In genomic region chr9:7221460-7221859, GRCm38 (mm10) we compare ENCODE assay signal across 12 mouse cellular contexts. TPM values are rescaled to one million over a fixed set of nuclear protein-coding genes. Genes with fewer than 3 reads are reported as not detected.
A peak's percentile ranks its signal among the peaks of the same experiment; 100 is the strongest.
DNase-seq lines count a peak whose midpoint lies in the region; ATAC-seq lines count a peak whose summit lies in the region.
"Had no signal": no experiment of that assay in that cellular context is flagged by ENCODE, and none has a peak within 500 bp of the region (broad histone marks: within the 10 kb centered on the region; RNA-seq: fewer than 3 reads in every experiment).

No protein-coding gene starts in this region.

- DNase-seq in layer of hippocampus, adult 9-10 months (ENCODE audit: low spot score): peak; percentile 2
- no peak for DNase-seq in layer of hippocampus, adult 18-20 months (ENCODE audit: low spot score in 2 of 2)
- peak; percentile 64 for DNase-seq in CD4-positive helper T cell, adult 2 months (ENCODE audit: low read depth, low spot score)
- no peak for DNase-seq in right cerebral cortex, postnatal 25 days
- DNase-seq in frontal cortex, postnatal 36 days (ENCODE audit: low spot score in 2 of 2): no peak

- peak; percentile 94 for ATAC-seq in activated CD4-positive, CD25-positive, alpha-beta regulatory T cell, adult 4 months
- peak; percentile 93 for ATAC-seq in megakaryocyte, adult 5-6 weeks (ENCODE audit: poor library complexity, severe bottlenecking)
- ATAC-seq: forebrain, embryonic 13.5 days; hindbrain, embryonic 16.5 days had no signal

RNA-seq across cellular contexts. Expression of gene Dcun1d5, which starts 37.1 kb away (rescaled TPM):
- 10 to 100 TPM; 73.2 to 75.6 TPM for total RNA-seq in layer of hippocampus, adult 18-20 months (2021)
- polyA plus RNA-seq in activated CD4-positive, CD25-positive, alpha-beta regulatory T cell, adult 4 months (2017; shearing (Covaris generic)): 10 to 100 TPM; 21.1 to 39.6 TPM
- 78.9 and 80.8 TPM in 2 replicates for total RNA-seq in megakaryocyte, adult 5-6 weeks (2015)
- 69.1 and 70.8 TPM in 2 replicates for total RNA-seq in megakaryocyte, adult 5-6 weeks (2017)

RNA-seq across cellular contexts. Expression of gene Dync2h1, which starts 37.2 kb away (rescaled TPM):
- 10 to 100 TPM; 28.0 to 29.4 TPM for total RNA-seq in layer of hippocampus, adult 18-20 months (2021)
- 1 to 10 TPM; 3.6 to 5.4 TPM for polyA plus RNA-seq in activated CD4-positive, CD25-positive, alpha-beta regulatory T cell, adult 4 months (2017; shearing (Covaris generic))
- total RNA-seq in megakaryocyte, adult 5-6 weeks (2015): 1.6 and 3.1 TPM in 2 replicates
- 3.2 and 4.9 TPM in 2 replicates for total RNA-seq in megakaryocyte, adult 5-6 weeks (2017)

RNA-seq across cellular contexts. Expression of gene Mmp13, which starts 50.9 kb away (rescaled TPM):
- not detected for total RNA-seq in layer of hippocampus, adult 18-20 months (2021)
- polyA plus RNA-seq in activated CD4-positive, CD25-positive, alpha-beta regulatory T cell, adult 4 months (2017; shearing (Covaris generic)): not detected
- 0.36 and 0.39 TPM in 2 replicates for total RNA-seq in megakaryocyte, adult 5-6 weeks (2015)
- 0.08 and 0.48 TPM in 2 replicates for total RNA-seq in megakaryocyte, adult 5-6 weeks (2017)
- polyA plus RNA-seq: embryonic facial prominence, embryonic 11.5 days; forebrain, embryonic 13.5 days; limb, embryonic 11.5 days; midbrain, embryonic 10.5 days had no signal

Comparison
In these comparisons a context has a peak if more than half of its experiments do, and no peak if none do; other contexts are left out.
1. DNase-seq: peak in layer of hippocampus, adult 9-10 months (single experiment) and CD4-positive helper T cell, adult 2 months (single experiment); none in layer of hippocampus, adult 18-20 months (0 of 2), right cerebral cortex, postnatal 25 days (single experiment) and frontal cortex, postnatal 36 days (0 of 2).
2. RNA of gene Dync2h1, which starts 37.2 kb away (total RNA-seq): 28.0 to 29.4 TPM in layer of hippocampus, adult 18-20 months; 1.6 to 4.9 TPM in megakaryocyte, adult 5-6 weeks; every median in the first group is over 4 times any median in the second.